Mouse (Mus musculus): ENCODE measurements around the gene Vps18. TPM values are rescaled to one million over a fixed set of nuclear protein-coding genes. Genes with fewer than 3 reads are reported as not detected.

Gene Vps18
- 8.5 and 10.9 TPM in 2 replicates for polyA plus RNA-seq (2014; fragmentation: Nextera tagmentation; extraction: Ambion mirVana)

GRCm38 (mm10) chr2:119288270-119288882 is at the start of gene Vps18:
TSS of gene Vps18 (plus strand) at chr2:119288740.
- H3K4me1 ChIP-seq (replicated peaks; ENCODE audit: control insufficient read depth, insufficient read depth, low read length) = peaks cover 7% of the 10 kb centered on the region; the same call in 1 of the 2 replicates
- no peaks in the 10 kb centered on the region; the same call in 1 of the 2 replicates for H3K36me3 ChIP-seq (ENCODE audit: control insufficient read depth, insufficient read depth, low read length)
- 2% methylated on average over 31 of the region's 31 CpGs for WGBS
- ATAC-seq (ENCODE audit: low FRiP score) (peak; percentile 96), DNase-seq (ENCODE audit: low spot score) (peak; percentile 99)
- H3K9ac ChIP-seq (ENCODE audit: low read depth, low read length) = peak within 1 kb of the TSS; percentile 81
- H3K27me3 ChIP-seq (ENCODE audit: control insufficient read depth, insufficient read depth, low read length) = no peaks in the 10 kb centered on the region
- H3K27ac ChIP-seq (ENCODE audit: low read depth, low read length) = no peak within 1 kb of the TSS
- H3K4me2 ChIP-seq (replicated peaks; ENCODE audit: low read depth, low read length) = peak within 1 kb of the TSS; percentile 92
- peak within 1 kb of the TSS; percentile 79 for H3K4me3 ChIP-seq (ENCODE audit: low read depth, low read length)
- H3K9me3 ChIP-seq (ENCODE audit: control insufficient read depth, low read length) = no peaks in the 10 kb centered on the region

- DNase-seq (ENCODE audit: low spot score) (no peak), ATAC-seq (ENCODE audit: low FRiP score) (no peak)
- Histone ChIP-seq H3K27ac (ENCODE audit: low read depth, low read length) (no peak overlapping the region), H3K4me3 (ENCODE audit: low read depth, low read length) (no peak overlapping the region), H3K4me1 (replicated peaks; ENCODE audit: control insufficient read depth, insufficient read depth, low read length) (peaks cover 4% of the 10 kb centered on the region; the same call in 1 of the 2 replicates), H3K27me3 (ENCODE audit: control insufficient read depth, insufficient read depth, low read length) (peaks cover 42% of the 10 kb centered on the region), H3K9ac (ENCODE audit: low read depth, low read length) (no peak overlapping the region), H3K9me3 (ENCODE audit: control insufficient read depth, low read length) (no peaks in the 10 kb centered on the region), H3K36me3 (ENCODE audit: control insufficient read depth, insufficient read depth, low read length) (no peaks in the 10 kb centered on the region), H3K4me2 (replicated peaks; ENCODE audit: low read depth, low read length) (no peak overlapping the region)
- WGBS = 57% methylated on average over 4 of the region's 4 CpGs
Observed at GRCm38 (mm10) chr2:119240075-119240818, 48.3 kb upstream of the Vps18 start.

GRCm38 (mm10) chr2:119240819-119241186 is 47.7 kb upstream of the Vps18 start:
- 87% methylated on average over 4 of the region's 4 CpGs for WGBS
- Histone ChIP-seq H3K9me3 (ENCODE audit: control insufficient read depth, low read length) (no peaks in the 10 kb centered on the region), H3K4me2 (replicated peaks; ENCODE audit: low read depth, low read length) (no peak overlapping the region), H3K4me3 (ENCODE audit: low read depth, low read length) (no peak overlapping the region), H3K27ac (ENCODE audit: low read depth, low read length) (no peak overlapping the region), H3K27me3 (ENCODE audit: control insufficient read depth, insufficient read depth, low read length) (peaks cover 36% of the 10 kb centered on the region), H3K4me1 (replicated peaks; ENCODE audit: control insufficient read depth, insufficient read depth, low read length) (peaks cover 4% of the 10 kb centered on the region; the same call in 1 of the 2 replicates), H3K36me3 (ENCODE audit: control insufficient read depth, insufficient read depth, low read length) (no peaks in the 10 kb centered on the region), H3K9ac (ENCODE audit: low read depth, low read length) (no peak overlapping the region)
- no peak for ATAC-seq (ENCODE audit: low FRiP score)
- no peak for DNase-seq (ENCODE audit: low spot score)

- 80% methylated on average over 9 of the region's 9 CpGs for WGBS
- no peak for DNase-seq (ENCODE audit: low spot score)
- no peaks in the 10 kb centered on the region for H3K36me3 ChIP-seq (ENCODE audit: control insufficient read depth, insufficient read depth, low read length)
- no peak overlapping the region for H3K4me3 ChIP-seq (ENCODE audit: low read depth, low read length)
- H3K4me1 ChIP-seq (replicated peaks; ENCODE audit: control insufficient read depth, insufficient read depth, low read length) = no peaks in the 10 kb centered on the region
- no peaks in the 10 kb centered on the region for H3K9me3 ChIP-seq (ENCODE audit: control insufficient read depth, low read length)
- ATAC-seq (ENCODE audit: low FRiP score) = no peak
- no peak overlapping the region for H3K9ac ChIP-seq (ENCODE audit: low read depth, low read length)
- no peak overlapping the region for H3K4me2 ChIP-seq (replicated peaks; ENCODE audit: low read depth, low read length)
- peaks cover 19% of the 10 kb centered on the region for H3K27me3 ChIP-seq (ENCODE audit: control insufficient read depth, insufficient read depth, low read length)
- H3K27ac ChIP-seq (ENCODE audit: low read depth, low read length) = no peak overlapping the region
Observed at GRCm38 (mm10) chr2:119242548-119242947, 46.0 kb upstream of the Vps18 start.

- H3K27ac ChIP-seq (ENCODE audit: low read depth, low read length) = no peak overlapping the region
- no peak for ATAC-seq (ENCODE audit: low FRiP score)
Observed at GRCm38 (mm10) chr2:119245246-119245645, 43.3 kb upstream of the Vps18 start.

GRCm38 (mm10) chr2:119247904-119248303 is 40.6 kb upstream of the Vps18 start:
- no peak for DNase-seq (ENCODE audit: low spot score)
- no peaks in the 10 kb centered on the region for H3K9me3 ChIP-seq (ENCODE audit: control insufficient read depth, low read length)
- WGBS = 84% methylated on average over 9 of the region's 9 CpGs

More at GRCm38 (mm10) chr2:119245246-119245645, 43.3 kb upstream of the Vps18 start:
- H3K4me2 ChIP-seq (replicated peaks; ENCODE audit: low read depth, low read length) = no peak overlapping the region
- no peak overlapping the region for H3K4me3 ChIP-seq (ENCODE audit: low read depth, low read length)
- H3K4me1 ChIP-seq (replicated peaks; ENCODE audit: control insufficient read depth, insufficient read depth, low read length) = no peaks in the 10 kb centered on the region
- no peaks in the 10 kb centered on the region for H3K27me3 ChIP-seq (ENCODE audit: control insufficient read depth, insufficient read depth, low read length)
- no peaks in the 10 kb centered on the region for H3K36me3 ChIP-seq (ENCODE audit: control insufficient read depth, insufficient read depth, low read length)
- no peak for DNase-seq (ENCODE audit: low spot score)
- H3K9me3 ChIP-seq (ENCODE audit: control insufficient read depth, low read length) = no peaks in the 10 kb centered on the region
- no peak overlapping the region for H3K9ac ChIP-seq (ENCODE audit: low read depth, low read length)
- WGBS = 89% methylated on average over 7 of the region's 7 CpGs

GRCm38 (mm10) chr2:119249592-119250061 is 38.9 kb upstream of the Vps18 start:
- no peaks in the 10 kb centered on the region for H3K9me3 ChIP-seq (ENCODE audit: control insufficient read depth, low read length)
- no peak overlapping the region for H3K27ac ChIP-seq (ENCODE audit: low read depth, low read length)
- DNase-seq (ENCODE audit: low spot score) = no peak
- no peaks in the 10 kb centered on the region; the same call in 1 of the 2 replicates for H3K27me3 ChIP-seq (ENCODE audit: control insufficient read depth, insufficient read depth, low read length)
- no peaks in the 10 kb centered on the region for H3K4me1 ChIP-seq (replicated peaks; ENCODE audit: control insufficient read depth, insufficient read depth, low read length)
- 80% methylated on average over 4 of the region's 4 CpGs for WGBS
- H3K36me3 ChIP-seq (ENCODE audit: control insufficient read depth, insufficient read depth, low read length) = no peaks in the 10 kb centered on the region
- no peak overlapping the region for H3K4me2 ChIP-seq (replicated peaks; ENCODE audit: low read depth, low read length)
- no peak for ATAC-seq (ENCODE audit: low FRiP score)
- no peak overlapping the region for H3K4me3 ChIP-seq (ENCODE audit: low read depth, low read length)
- no peak overlapping the region for H3K9ac ChIP-seq (ENCODE audit: low read depth, low read length)

More at GRCm38 (mm10) chr2:119247904-119248303, 40.6 kb upstream of the Vps18 start:
- Histone ChIP-seq H3K4me2 (replicated peaks; ENCODE audit: low read depth, low read length) (no peak overlapping the region), H3K4me3 (ENCODE audit: low read depth, low read length) (no peak overlapping the region), H3K36me3 (ENCODE audit: control insufficient read depth, insufficient read depth, low read length) (no peaks in the 10 kb centered on the region), H3K27me3 (ENCODE audit: control insufficient read depth, insufficient read depth, low read length) (no peaks in the 10 kb centered on the region; the same call in 1 of the 2 replicates), H3K27ac (ENCODE audit: low read depth, low read length) (no peak overlapping the region), H3K4me1 (replicated peaks; ENCODE audit: control insufficient read depth, insufficient read depth, low read length) (no peaks in the 10 kb centered on the region), H3K9ac (ENCODE audit: low read depth, low read length) (no peak overlapping the region)
- no peak for ATAC-seq (ENCODE audit: low FRiP score)

- Histone ChIP-seq H3K9me3 (ENCODE audit: control insufficient read depth, low read length) (no peaks in the 10 kb centered on the region), H3K27me3 (ENCODE audit: control insufficient read depth, insufficient read depth, low read length) (no peaks in the 10 kb centered on the region; the same call in 1 of the 2 replicates), H3K27ac (ENCODE audit: low read depth, low read length) (no peak overlapping the region), H3K36me3 (ENCODE audit: control insufficient read depth, insufficient read depth, low read length) (no peaks in the 10 kb centered on the region), H3K4me2 (replicated peaks; ENCODE audit: low read depth, low read length) (no peak overlapping the region), H3K9ac (ENCODE audit: low read depth, low read length) (no peak overlapping the region), H3K4me3 (ENCODE audit: low read depth, low read length) (no peak overlapping the region), H3K4me1 (replicated peaks; ENCODE audit: control insufficient read depth, insufficient read depth, low read length) (no peaks in the 10 kb centered on the region)
- DNase-seq (ENCODE audit: low spot score) = no peak
- no peak for ATAC-seq (ENCODE audit: low FRiP score)
- WGBS = 63% methylated on average over 5 of the region's 5 CpGs
Observed at GRCm38 (mm10) chr2:119250377-119250776, 38.2 kb upstream of the Vps18 start.

Measured in hindbrain, embryonic 11.5 days (tissue).